Mouse (Mus musculus) small intestine, adult 2 months (tissue): ENCODE data around the gene Sdhd. TPM values are rescaled to one million over a fixed set of nuclear protein-coding genes. Genes with fewer than 3 reads are reported as not detected.

Experiments used
- H3K27ac ChIP-seq: fragments of 200-500 bp; 2 replicates; pipeline ENCODE4 v1.5.1; 2012; ENCODE audit warnings: low read depth, low read length, control low read depth, inconsistent platforms; ENCODE audit not compliant: insufficient read depth
- H3K27me3 ChIP-seq: fragments of 200-500 bp; 2 replicates; pipeline ENCODE4 v1.6.1; 2012; ENCODE audit warnings: mild to moderate bottlenecking, moderate library complexity, low read length, inconsistent platforms; ENCODE audit not compliant: control insufficient read depth, insufficient read depth
- H3K36me3 ChIP-seq: fragments of 200-500 bp; 2 replicates; pipeline ENCODE4 v1.6.1; 2012; ENCODE audit warnings: mild to moderate bottlenecking, low read length, control low read depth, inconsistent platforms; ENCODE audit not compliant: control insufficient read depth, insufficient read depth
- H3K4me1 ChIP-seq: fragments of 200-500 bp; 2 replicates; pipeline ENCODE4 v1.6.1; 2012; ENCODE audit warnings: low read length, inconsistent platforms, mixed read lengths; ENCODE audit not compliant: control insufficient read depth, insufficient read depth, insufficient read length
- H3K4me3 ChIP-seq: fragments of 200-500 bp; 2 replicates; pipeline ENCODE4 v1.5.1; 2012; ENCODE audit warnings: low read depth, mild to moderate bottlenecking, control low read depth, inconsistent platforms, low read length, moderate library complexity
- CTCF ChIP-seq: fragments of 200-500 bp; IDR thresholded peaks from 2 replicates; pipeline ENCODE4 v1.5.1; 2012; ENCODE audit warnings: low read depth, mild to moderate bottlenecking, control low read depth, inconsistent platforms, low read length, moderate library complexity, mixed read lengths; ENCODE audit not compliant: insufficient replicate concordance, insufficient read length; ENCODE audit errors: extremely low read depth
- POLR2A ChIP-seq: fragments of 200-500 bp; IDR thresholded peaks from 2 replicates; pipeline ENCODE4 v1.6.1; 2012; ENCODE audit warnings: low read depth, mild to moderate bottlenecking, control low read depth, inconsistent platforms, low read length, moderate library complexity
- WGBS: fragments of 180-500 bp; shearing (Covaris S2); methylation state at CpG from one replicate; pipeline ENCODE4 v1.1.7; 2018; 5-methylcytosine and 5-hydroxymethylcytosine counted together
- polyA plus RNA-seq: library from polyadenylated mRNA; depleted of rRNA; stranded (reverse); fragments of >200 nt; gene quantifications from 2 replicates; pipeline ENCODE4 v1.2.3, GENCODE M21; 2012; rRNA removed

Gene Sdhd
- polyA plus RNA-seq, 1 experiment = 325 TPM

DNA sequence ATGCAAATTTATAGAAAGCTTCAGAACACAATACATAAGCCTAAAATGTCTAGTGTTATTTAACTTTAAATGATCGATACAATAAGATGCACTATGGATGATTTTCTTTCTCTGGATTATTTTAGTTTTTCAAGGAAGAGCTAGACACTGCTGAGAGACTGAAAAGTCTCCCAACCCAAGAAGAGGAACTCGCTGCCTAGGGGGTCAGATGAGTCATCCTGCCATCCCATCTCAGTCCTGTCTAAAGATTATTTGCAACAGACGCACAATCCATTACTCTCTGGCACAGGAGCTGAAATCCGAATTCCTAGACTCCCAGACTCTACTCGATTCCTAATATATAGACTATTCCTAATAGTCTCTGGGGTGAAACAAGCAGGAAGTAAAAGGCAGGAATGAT lies 51.4 kb downstream of the Sdhd start:
- no peaks in the 10 kb centered on the region for H3K27me3 ChIP-seq
- H3K4me1 ChIP-seq = peaks cover 10% of the 10 kb centered on the region; the same call in 1 of the 2 replicates
- H3K36me3 ChIP-seq = peaks cover 10% of the 10 kb centered on the region; the same call in 1 of the 2 replicates
- no peak overlapping the region for H3K27ac ChIP-seq
- WGBS = 69% methylated on average over 5 of the region's 5 CpGs
- no peak for TF ChIP-seq CTCF
- no peak overlapping the region for H3K4me3 ChIP-seq

DNA sequence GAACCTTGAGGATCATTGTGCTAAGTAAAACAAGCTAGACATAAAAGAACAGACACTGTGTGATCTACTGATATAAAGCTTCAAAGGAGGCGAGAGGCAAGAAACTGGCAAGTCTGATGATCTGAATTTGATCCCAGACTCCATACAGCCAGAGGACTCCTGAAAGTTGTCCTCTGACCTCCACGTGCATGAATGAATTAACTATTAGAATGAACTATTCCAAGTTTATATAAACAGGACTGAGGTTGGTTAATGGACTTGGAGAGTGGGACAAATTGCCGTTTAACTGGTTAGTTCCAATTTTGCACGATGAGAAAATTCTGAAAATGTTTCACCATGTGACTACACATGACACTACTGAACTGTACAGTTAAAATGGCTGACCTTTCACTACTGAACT lies 54.7 kb downstream of the Sdhd start:
- peaks cover 9% of the 10 kb centered on the region; the same call in 1 of the 2 replicates for H3K4me1 ChIP-seq
- H3K27ac ChIP-seq = no peak overlapping the region
- no peak for TF ChIP-seq CTCF
- TF ChIP-seq POLR2A = no peak
- 84% methylated on average over 4 of the region's 4 CpGs for WGBS
- peaks cover 17% of the 10 kb centered on the region for H3K36me3 ChIP-seq
- H3K27me3 ChIP-seq = no peaks in the 10 kb centered on the region
- no peak overlapping the region for H3K4me3 ChIP-seq

DNA sequence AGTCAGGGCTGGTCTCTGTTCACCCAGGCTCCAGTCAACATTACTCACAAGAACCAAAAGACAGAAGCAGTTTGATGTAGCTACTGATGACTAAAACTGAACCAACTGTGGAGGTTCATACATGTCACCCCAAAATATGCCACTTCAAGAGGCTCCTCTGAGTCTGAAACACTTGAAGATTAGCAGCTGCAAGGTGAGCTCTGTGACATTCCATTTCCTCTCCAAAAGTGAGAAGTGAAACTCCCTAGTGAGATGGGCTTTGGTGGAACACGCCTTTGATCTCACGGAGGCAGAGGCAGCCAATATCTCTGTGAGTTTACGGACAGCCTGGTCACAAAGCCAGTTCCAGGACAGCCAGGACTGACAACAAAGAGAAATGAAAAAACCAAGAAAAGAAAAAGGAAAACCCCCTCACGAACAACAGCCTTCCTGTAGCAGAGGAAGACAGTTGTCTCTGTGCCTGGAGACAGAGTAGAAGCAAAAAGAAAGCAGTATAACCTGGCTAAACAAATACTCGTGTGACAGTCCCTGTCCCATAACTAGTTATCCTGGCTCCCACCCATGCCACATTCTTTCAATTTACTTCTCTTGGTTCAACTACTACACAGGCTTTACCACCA lies 55.6 kb downstream of the Sdhd start:
- 26% methylated on average over 5 of the region's 5 CpGs for WGBS
- no peak overlapping the region for H3K27ac ChIP-seq
- no peaks in the 10 kb centered on the region for H3K27me3 ChIP-seq
- peaks cover 9% of the 10 kb centered on the region; the same call in 1 of the 2 replicates for H3K4me1 ChIP-seq
- TF ChIP-seq POLR2A = no peak
- no peak for TF ChIP-seq CTCF
- H3K4me3 ChIP-seq = no peak overlapping the region
- peaks cover 17% of the 10 kb centered on the region for H3K36me3 ChIP-seq

Other genes starting within 250 kb of the Sdhd start
- 2.5 and 23.9 TPM in 2 replicates for gene Plet1, start 109.3 kb downstream of the Sdhd start, polyA plus RNA-seq
- gene Pts, start 75.1 kb downstream of the Sdhd start, polyA plus RNA-seq = 10.4 and 14.9 TPM in 2 replicates
- 5.7 and 11.2 TPM in 2 replicates for gene Il18, start 49.0 kb downstream of the Sdhd start, polyA plus RNA-seq
- 5.5 and 8.5 TPM in 2 replicates for gene Bco2, start 48.6 kb downstream of the Sdhd start, polyA plus RNA-seq
- 0.10 TPM in 1 of 2 replicates, not detected in the other for gene Tex12, start 42.5 kb downstream of the Sdhd start, polyA plus RNA-seq
- gene Timm8b, start 98 bp upstream of the Sdhd start, polyA plus RNA-seq = 93.7 and 98.1 TPM in 2 replicates
- gene Pih1d2, start 13.5 kb upstream of the Sdhd start, polyA plus RNA-seq = 0.28 TPM in 2 replicates
- 1.2 and 1.6 TPM in 2 replicates for gene Nkapd1, start 13.7 kb upstream of the Sdhd start, polyA plus RNA-seq
- 5.3 and 10.2 TPM in 2 replicates for gene Dlat, start 56.0 kb upstream of the Sdhd start, polyA plus RNA-seq
- gene Dixdc1, start 135.7 kb upstream of the Sdhd start, polyA plus RNA-seq = 0.57 and 0.75 TPM in 2 replicates
- 7.6 and 15.0 TPM in 2 replicates for gene 2310030G06Rik, start 142.7 kb upstream of the Sdhd start, polyA plus RNA-seq
- gene Cryab, start 147.5 kb upstream of the Sdhd start, polyA plus RNA-seq = 16.7 and 23.1 TPM in 2 replicates
- 3.5 and 7.6 TPM in 2 replicates for gene Hspb2, start 148.5 kb upstream of the Sdhd start, polyA plus RNA-seq
- gene Fdxacb1, start 164.4 kb upstream of the Sdhd start, polyA plus RNA-seq = 2.4 and 2.6 TPM in 2 replicates
- 13.2 and 17.6 TPM in 2 replicates for gene Alg9, start 171.2 kb upstream of the Sdhd start, polyA plus RNA-seq
- 12.6 and 20.7 TPM in 2 replicates for gene 1110032A03Rik, start 171.7 kb upstream of the Sdhd start, polyA plus RNA-seq
- 1.6 and 1.9 TPM in 2 replicates for gene Ppp2r1b, start 241.5 kb upstream of the Sdhd start, polyA plus RNA-seq